Mouse (Mus musculus) stomach, embryonic 15.5 days (tissue): Measurements from ENCODE around the gene Eif3d. TPM values are rescaled to one million over a fixed set of nuclear protein-coding genes. Genes with fewer than 3 reads are reported as not detected.

Experiments used
- ATAC-seq: fragments of 200-750 bp; cut with Nextera tagmentation; 2 replicates; pipeline ENCODE4 v1.8.0; 2017; ENCODE audit warnings: low read depth, moderate number of reproducible peaks, moderate TSS enrichment; ENCODE audit not compliant: insufficient read depth, low FRiP score
- H3K27ac ChIP-seq: fragments of 300-500 bp; sonication (generic); 2 replicates; pipeline ENCODE4 v1.5.1; 2015; ENCODE audit warnings: mild to moderate bottlenecking, inconsistent platforms
- H3K27me3 ChIP-seq: fragments of 300-500 bp; sonication (generic); replicated peaks from 2 replicates; pipeline ENCODE4 v1.6.1; 2015; ENCODE audit warnings: inconsistent platforms
- H3K36me3 ChIP-seq: fragments of 300-500 bp; sonication (generic); 2 replicates; pipeline ENCODE4 v1.6.1; 2015; ENCODE audit warnings: inconsistent platforms
- H3K4me1 ChIP-seq: fragments of 300-500 bp; sonication (generic); 2 replicates; pipeline ENCODE4 v1.6.1; 2015; ENCODE audit warnings: inconsistent platforms
- H3K4me2 ChIP-seq: fragments of 300-500 bp; sonication (generic); 2 replicates; pipeline ENCODE4 v1.6.1; 2015; ENCODE audit warnings: mild to moderate bottlenecking, inconsistent platforms
- H3K4me3 ChIP-seq: fragments of 300-500 bp; sonication (generic); replicated peaks from 2 replicates; pipeline ENCODE4 v1.5.1; 2015; ENCODE audit warnings: inconsistent platforms
- H3K9ac ChIP-seq: fragments of 300-500 bp; sonication (generic); 2 replicates; pipeline ENCODE4 v1.6.1; 2015; ENCODE audit warnings: inconsistent platforms
- H3K9me3 ChIP-seq: fragments of 300-500 bp; sonication (generic); 2 replicates; pipeline ENCODE4 v1.6.1; 2016; ENCODE audit warnings: inconsistent platforms
- WGBS: fragments of 180-500 bp; shearing (Covaris S2); methylation state at CpG from one replicate; pipeline ENCODE4 v1.1.7; 2015; 5-methylcytosine and 5-hydroxymethylcytosine counted together
- polyA plus RNA-seq: library from polyadenylated mRNA; unstranded; fragments of >200 nt; fragmentation: Nextera tagmentation; extraction: Ambion mirVana; gene quantifications from 2 replicates; pipeline ENCODE4 v1.2.1, GENCODE M21; 2015

Gene Eif3d
- polyA plus RNA-seq, 1 experiment from 2014 or later, result 193 TPM

DNA sequence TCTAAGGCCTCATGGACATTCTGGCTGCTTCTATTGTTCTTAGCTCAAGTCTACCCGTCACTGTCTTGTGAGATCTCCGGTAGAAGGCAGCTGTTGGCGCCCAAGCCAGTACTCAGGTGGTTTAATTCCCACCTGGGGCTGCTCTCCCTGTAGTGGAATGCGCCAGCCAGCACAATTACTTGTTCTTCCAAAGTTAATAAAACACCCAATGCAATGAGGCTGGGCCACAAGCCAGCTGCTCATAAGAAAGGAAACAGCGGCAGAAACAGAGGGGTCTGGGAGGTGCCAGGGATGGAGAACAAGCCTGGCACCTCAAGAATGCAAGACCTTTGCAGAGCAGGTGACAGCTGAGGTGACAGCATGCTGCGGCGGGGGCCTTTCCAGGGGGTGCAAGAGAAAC lies 21.6 kb downstream of the Eif3d start:
- H3K4me2 ChIP-seq, result no peak overlapping the region
- H3K27ac ChIP-seq, result no peak overlapping the region
- ATAC-seq, result no peak
- H3K36me3 ChIP-seq, result no peaks in the 10 kb centered on the region
- no peaks in the 10 kb centered on the region for H3K4me1 ChIP-seq
- no peaks in the 10 kb centered on the region for H3K9me3 ChIP-seq
- H3K27me3 ChIP-seq, result no peaks in the 10 kb centered on the region
- H3K4me3 ChIP-seq, result no peak overlapping the region
- WGBS, result 87% methylated on average over 7 of the region's 7 CpGs
- H3K9ac ChIP-seq, result no peak overlapping the region

DNA sequence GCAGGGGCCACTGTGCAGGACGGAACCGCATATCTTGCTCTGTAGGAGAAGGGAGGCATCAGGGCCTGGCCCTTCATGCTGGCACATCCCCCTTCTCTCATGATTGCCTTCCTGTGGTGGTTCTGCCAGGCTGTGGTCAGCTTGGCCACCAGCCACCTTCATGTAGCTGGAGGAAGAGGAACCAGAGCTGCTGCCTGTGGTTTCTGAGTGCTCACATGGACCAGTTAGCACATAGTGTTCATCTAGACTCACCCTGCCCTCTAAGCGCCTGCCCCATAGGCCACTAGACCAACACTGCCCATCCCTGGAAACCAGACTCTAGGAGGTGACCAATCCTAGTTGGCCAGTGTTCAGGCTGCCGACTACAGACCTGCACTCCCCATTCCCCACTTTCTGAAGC lies 24.9 kb downstream of the Eif3d start:
- no peaks in the 10 kb centered on the region for H3K4me1 ChIP-seq
- WGBS, result 73% methylated on average over 4 of the region's 4 CpGs
- ATAC-seq, result no peak
- no peak overlapping the region for H3K4me2 ChIP-seq
- H3K4me3 ChIP-seq, result no peak overlapping the region
- no peaks in the 10 kb centered on the region for H3K36me3 ChIP-seq
- H3K9ac ChIP-seq, result no peak overlapping the region
- no peaks in the 10 kb centered on the region for H3K27me3 ChIP-seq
- H3K27ac ChIP-seq, result no peak overlapping the region
- no peaks in the 10 kb centered on the region for H3K9me3 ChIP-seq

DNA sequence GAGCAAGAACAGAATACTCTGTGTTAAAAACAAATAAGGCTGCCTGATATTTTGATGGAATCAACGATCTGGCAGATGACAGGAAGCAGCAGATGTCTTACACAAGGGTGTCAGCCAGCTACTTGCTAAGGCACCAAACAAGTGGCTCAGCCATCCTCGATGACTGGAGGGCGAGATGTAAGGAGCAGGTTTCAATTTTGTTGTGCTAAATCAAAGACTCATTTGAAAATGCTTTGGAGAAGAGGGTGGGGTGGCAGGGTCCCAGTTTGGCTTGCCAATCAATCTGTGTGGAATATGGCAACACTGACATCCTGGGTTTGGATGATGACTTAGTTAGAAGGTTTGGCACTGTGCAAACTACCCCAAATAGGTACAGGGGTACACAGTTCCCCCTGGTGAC lies 29.1 kb downstream of the Eif3d start:
- ATAC-seq, result no peak
- Histone ChIP-seq H3K4me2 (no peak overlapping the region), H3K9ac (no peak overlapping the region), H3K4me3 (no peak overlapping the region), H3K4me1 (no peaks in the 10 kb centered on the region), H3K36me3 (no peaks in the 10 kb centered on the region), H3K27me3 (no peaks in the 10 kb centered on the region), H3K9me3 (no peaks in the 10 kb centered on the region), H3K27ac (no peak overlapping the region)
- 83% methylated on average over 3 of the region's 3 CpGs for WGBS

DNA sequence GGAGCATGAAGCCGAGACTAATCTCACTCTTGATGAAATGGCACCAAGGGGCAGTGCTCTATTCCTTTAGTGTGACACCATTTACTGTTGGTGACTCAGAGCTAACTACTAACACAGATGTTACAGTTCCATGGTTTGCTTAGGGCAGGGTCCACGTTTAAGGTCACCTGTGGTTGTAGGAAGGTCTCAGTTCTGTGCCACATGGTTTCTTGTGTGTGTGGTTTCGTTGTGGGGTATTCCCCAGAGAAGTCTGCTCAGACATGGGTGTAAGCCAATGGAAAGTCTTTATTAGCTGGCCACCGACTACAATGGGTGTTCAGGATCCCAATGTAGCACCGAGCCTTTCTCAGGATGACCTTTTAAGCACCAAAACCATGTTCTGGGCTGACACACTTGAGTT lies 32.1 kb downstream of the Eif3d start:
- 75% methylated on average over 5 of the region's 5 CpGs for WGBS
- no peak overlapping the region for H3K27ac ChIP-seq
- peaks cover 9% of the 10 kb centered on the region; the same call in 1 of the 2 replicates for H3K4me1 ChIP-seq
- H3K36me3 ChIP-seq, result no peaks in the 10 kb centered on the region
- no peak overlapping the region for H3K9ac ChIP-seq
- H3K4me2 ChIP-seq, result no peak overlapping the region
- no peak overlapping the region for H3K4me3 ChIP-seq
- ATAC-seq, result no peak
- H3K9me3 ChIP-seq, result no peaks in the 10 kb centered on the region
- H3K27me3 ChIP-seq, result 0 out of 2 replicates have a peak, but pooled peaks cover 4% of the 10 kb centered on the region

DNA sequence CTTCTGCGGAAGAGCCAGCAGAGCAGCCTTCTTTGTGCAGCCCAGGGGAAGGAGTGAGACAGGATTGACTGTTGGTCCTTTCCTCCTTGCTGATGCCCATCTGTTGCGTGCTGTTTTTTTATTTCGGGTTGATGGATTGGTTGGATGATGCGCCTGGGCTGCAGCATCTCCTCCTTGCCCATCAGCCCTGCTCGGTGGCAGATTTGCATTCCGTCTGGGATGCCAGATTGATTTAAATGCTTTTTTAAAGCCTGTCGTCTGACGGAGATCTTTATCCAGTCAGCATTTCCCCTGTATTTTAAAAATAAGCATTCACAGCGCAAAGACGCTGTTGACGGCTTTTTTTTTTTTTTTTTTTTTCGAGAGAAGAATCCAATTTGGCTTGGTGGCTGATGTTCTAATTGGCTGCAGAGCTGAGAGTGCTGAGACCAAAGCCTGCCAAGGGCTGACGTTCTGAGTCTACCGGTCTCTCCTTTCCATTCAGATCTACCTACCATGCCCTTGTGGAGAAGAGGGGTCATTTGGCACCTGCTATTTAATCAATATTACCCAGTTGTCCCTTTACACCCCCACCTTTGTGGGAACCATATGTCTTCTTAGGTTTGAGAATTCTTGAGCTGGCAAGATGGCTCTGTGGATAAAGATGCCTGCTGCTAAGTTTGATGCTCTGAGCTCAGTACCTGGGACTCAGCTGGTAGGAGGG lies 34.8 kb downstream of the Eif3d start:
- H3K9me3 ChIP-seq, result no peaks in the 10 kb centered on the region
- H3K27me3 ChIP-seq, result 0 out of 2 replicates have a peak, but pooled peaks cover 4% of the 10 kb centered on the region
- no peak overlapping the region for H3K4me3 ChIP-seq
- 74% methylated on average over 14 of the region's 14 CpGs for WGBS
- peaks cover 11% of the 10 kb centered on the region; the same call in 1 of the 2 replicates for H3K4me1 ChIP-seq
- no peaks in the 10 kb centered on the region for H3K36me3 ChIP-seq
- no peak overlapping the region for H3K9ac ChIP-seq
- H3K27ac ChIP-seq, result no peak overlapping the region
- no peak for ATAC-seq
- H3K4me2 ChIP-seq, result no peak overlapping the region

DNA sequence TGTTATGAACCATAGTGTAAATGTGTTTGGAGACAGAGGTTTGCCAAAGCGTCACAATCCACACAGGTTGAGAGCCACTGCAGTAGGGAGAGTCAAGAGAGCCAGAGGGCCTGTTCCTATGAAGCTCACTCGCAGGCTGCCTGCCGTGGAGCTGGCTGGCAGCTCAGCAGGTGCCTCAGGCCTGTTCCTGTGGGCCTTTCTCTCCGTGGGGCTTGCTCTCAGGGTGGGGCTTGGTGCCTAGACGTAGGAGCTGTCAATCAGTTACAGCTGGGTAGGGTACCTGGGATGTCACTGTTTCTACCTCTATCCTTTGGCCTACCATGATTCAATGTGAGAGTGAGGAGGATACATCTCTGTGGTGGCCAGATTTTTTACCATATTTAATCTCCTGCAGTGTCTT lies 35.6 kb downstream of the Eif3d start:
- Histone ChIP-seq H3K9ac (no peak overlapping the region), H3K36me3 (no peaks in the 10 kb centered on the region), H3K4me2 (no peak overlapping the region), H3K4me3 (no peak overlapping the region), H3K27me3 (0 out of 2 replicates have a peak, but pooled peaks cover 4% of the 10 kb centered on the region), H3K9me3 (no peaks in the 10 kb centered on the region), H3K27ac (no peak overlapping the region), H3K4me1 (peaks cover 11% of the 10 kb centered on the region; the same call in 1 of the 2 replicates)
- no peak for ATAC-seq
- 63% methylated on average over 5 of the region's 5 CpGs for WGBS

DNA sequence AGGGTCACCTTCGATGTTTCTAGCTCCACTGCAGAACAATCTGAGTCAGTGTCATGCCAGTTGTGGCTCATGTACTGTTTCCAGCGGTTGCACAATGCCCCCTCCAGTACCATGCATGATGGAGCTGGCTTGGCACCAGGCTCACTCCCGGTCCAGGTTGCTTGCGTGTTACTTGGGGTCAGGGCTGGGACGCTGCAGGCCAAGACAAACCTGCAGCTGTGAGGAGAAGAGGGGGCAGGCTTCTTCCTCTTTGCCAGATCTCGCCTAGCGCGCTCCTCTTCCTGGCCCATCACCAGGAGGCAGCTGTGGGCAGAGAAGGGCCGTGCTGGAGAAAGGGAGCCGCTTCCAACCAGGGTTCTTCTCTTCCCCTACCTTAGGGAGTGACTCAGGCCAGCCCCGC lies 36.3 kb downstream of the Eif3d start:
- no peak overlapping the region for H3K4me3 ChIP-seq
- no peak overlapping the region for H3K4me2 ChIP-seq
- H3K27me3 ChIP-seq, result 0 out of 2 replicates have a peak, but pooled peaks cover 4% of the 10 kb centered on the region
- no peaks in the 10 kb centered on the region for H3K9me3 ChIP-seq
- H3K27ac ChIP-seq, result no peak overlapping the region
- H3K36me3 ChIP-seq, result no peaks in the 10 kb centered on the region
- peaks cover 11% of the 10 kb centered on the region for H3K4me1 ChIP-seq
- no peak for ATAC-seq
- H3K9ac ChIP-seq, result no peak overlapping the region
- WGBS, result 71% methylated on average over 11 of the region's 11 CpGs

DNA sequence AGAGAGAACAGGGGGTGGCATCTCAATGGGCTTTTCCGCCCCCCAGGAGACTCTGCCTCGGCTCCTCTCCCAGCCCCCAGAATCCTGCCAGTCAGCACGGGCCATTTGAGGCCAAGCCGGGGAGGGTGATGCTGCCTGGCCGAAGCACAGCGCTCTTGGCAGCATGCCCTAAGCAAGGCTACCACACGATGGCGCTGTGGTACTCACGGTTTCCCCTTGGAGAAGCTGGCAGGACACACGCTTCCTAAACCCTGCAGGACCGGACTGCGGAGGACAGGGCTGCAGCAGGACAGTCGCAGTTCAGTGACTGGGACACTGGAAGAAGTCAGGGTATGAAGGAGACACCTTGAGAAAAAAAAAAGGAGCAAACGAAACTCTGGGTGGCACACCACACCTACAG lies 36.8 kb downstream of the Eif3d start:
- ATAC-seq, result peak; percentile 30
- no peak overlapping the region for H3K27ac ChIP-seq
- H3K9ac ChIP-seq, result no peak overlapping the region
- H3K4me3 ChIP-seq, result no peak overlapping the region
- H3K4me2 ChIP-seq, result peak overlapping the region; percentile 41
- peaks cover 11% of the 10 kb centered on the region for H3K4me1 ChIP-seq
- H3K27me3 ChIP-seq, result 0 out of 2 replicates have a peak, but pooled peaks cover 4% of the 10 kb centered on the region
- 2% methylated on average over 14 of the region's 14 CpGs for WGBS
- H3K36me3 ChIP-seq, result no peaks in the 10 kb centered on the region
- H3K9me3 ChIP-seq, result no peaks in the 10 kb centered on the region

DNA sequence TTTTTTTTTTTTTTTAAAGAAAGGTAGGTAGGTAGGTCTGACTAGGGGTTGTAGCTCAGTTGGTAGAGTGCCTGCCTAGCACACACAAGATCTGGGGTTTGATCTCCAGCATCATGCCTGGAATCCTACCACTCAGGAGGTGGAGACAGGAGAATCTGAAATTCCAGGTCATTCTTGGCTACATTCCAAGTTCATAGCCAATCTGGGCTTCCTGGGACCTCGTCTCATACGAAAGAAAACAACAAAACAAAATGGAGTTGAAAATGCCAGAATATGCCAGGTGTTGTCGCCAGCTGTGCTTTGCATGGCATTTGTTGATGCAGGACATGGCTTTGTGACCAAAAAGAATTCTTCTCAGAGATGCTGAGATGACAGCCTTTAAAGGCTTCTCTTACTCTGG lies 37.4 kb downstream of the Eif3d start:
- Histone ChIP-seq H3K4me3 (no peak overlapping the region), H3K9ac (no peak overlapping the region), H3K4me2 (no peak overlapping the region), H3K9me3 (no peaks in the 10 kb centered on the region), H3K4me1 (peaks cover 11% of the 10 kb centered on the region), H3K27me3 (0 out of 2 replicates have a peak, but pooled peaks cover 4% of the 10 kb centered on the region), H3K36me3 (no peaks in the 10 kb centered on the region), H3K27ac (no peak overlapping the region)
- WGBS, result 58% methylated on average over 3 of the region's 3 CpGs
- no peak for ATAC-seq

DNA sequence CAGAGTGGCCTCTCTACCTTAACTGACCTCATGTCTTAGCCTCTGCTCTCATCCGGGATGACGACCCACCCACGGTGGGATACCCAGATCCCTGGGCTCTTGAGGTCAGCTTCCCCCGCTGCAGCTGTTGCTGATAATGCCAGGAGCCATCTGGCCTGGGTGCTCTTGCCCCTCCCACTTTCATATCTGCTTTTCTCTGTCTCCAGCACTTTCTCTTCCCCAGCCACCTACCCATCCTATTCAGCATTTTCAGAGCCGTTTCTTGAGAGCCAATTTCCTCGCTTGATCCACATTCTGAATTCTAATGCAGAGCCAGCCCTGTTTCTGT lies 39.0 kb downstream of the Eif3d start:
- Histone ChIP-seq H3K4me3 (no peak overlapping the region), H3K9ac (no peak overlapping the region), H3K4me1 (peaks cover 17% of the 10 kb centered on the region), H3K27ac (no peak overlapping the region), H3K36me3 (peaks cover 3% of the 10 kb centered on the region; the same call in 1 of the 2 replicates), H3K27me3 (0 out of 2 replicates have a peak, but pooled peaks cover 4% of the 10 kb centered on the region), H3K9me3 (no peaks in the 10 kb centered on the region), H3K4me2 (no peak overlapping the region)
- ATAC-seq, result no peak
- WGBS, result 60% methylated on average over 6 of the region's 6 CpGs

DNA sequence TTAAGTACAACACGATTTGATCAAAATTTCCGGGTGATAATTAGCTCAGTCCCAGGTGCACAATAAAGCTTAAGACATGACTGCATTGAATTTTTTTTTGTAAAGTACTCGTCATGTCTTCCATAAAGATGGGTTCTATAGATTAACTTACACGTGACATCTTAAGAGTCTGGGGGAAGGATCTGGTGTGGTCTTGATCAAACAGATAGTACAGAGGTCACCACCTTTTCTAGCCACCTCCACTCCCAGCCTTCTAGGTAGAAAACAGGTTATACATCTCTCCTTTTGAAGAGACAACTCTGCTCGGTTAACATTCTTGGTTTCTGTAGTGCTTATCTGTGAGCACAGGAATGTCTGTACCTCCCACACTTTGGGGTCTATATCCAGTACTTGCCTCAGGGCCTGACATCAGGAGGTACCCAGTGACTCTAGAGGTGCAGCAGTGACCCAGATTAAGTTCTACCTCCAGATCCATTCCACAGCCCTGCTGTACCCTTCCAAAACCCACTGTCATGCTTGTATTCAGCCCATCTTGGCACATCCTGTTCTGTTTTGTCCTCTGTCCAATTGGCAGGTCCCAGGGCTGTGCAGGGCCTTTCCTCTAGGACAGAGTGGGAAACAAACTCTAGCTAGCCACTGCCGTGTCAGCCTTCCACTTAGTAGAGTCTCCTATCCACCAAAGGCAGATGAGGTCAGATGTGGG lies 39.5 kb downstream of the Eif3d start:
- Histone ChIP-seq H3K4me1 (peaks cover 17% of the 10 kb centered on the region), H3K27ac (no peak overlapping the region), H3K27me3 (0 out of 2 replicates have a peak, but pooled peaks cover 4% of the 10 kb centered on the region), H3K9ac (no peak overlapping the region), H3K9me3 (no peaks in the 10 kb centered on the region), H3K4me3 (no peak overlapping the region), H3K36me3 (peaks cover 8% of the 10 kb centered on the region; the same call in 1 of the 2 replicates), H3K4me2 (no peak overlapping the region)
- WGBS, result 71% methylated on average over 6 of the region's 6 CpGs
- ATAC-seq, result no peak

DNA sequence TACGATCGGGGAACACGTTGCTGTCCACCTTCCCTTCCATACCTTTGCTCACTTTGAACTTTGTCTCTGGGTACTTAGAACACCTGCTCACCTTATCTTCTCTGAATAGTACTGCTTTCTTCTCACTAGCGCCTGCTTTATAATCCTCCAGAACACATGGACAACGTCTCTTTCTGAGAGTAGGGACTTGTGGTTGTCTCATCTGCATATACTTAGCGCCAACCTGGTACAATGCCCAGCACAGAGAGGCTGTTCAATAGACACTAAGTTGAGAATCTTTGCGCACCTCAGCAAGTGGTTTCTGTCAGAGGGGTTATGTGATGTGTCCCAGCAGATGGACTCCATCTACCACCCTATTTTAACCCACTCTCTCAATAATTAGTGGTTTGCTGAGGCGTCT lies 40.8 kb downstream of the Eif3d start:
- peaks cover 11% of the 10 kb centered on the region for H3K36me3 ChIP-seq
- H3K4me2 ChIP-seq, result peak overlapping the region; percentile 59
- no peak for ATAC-seq
- H3K9ac ChIP-seq, result peak overlapping the region; percentile 4; the same call in 1 of the 2 replicates
- H3K27ac ChIP-seq, result no peak overlapping the region
- WGBS, result 48% methylated on average over 8 of the region's 8 CpGs
- H3K4me3 ChIP-seq, result peak overlapping the region; percentile 90
- H3K4me1 ChIP-seq, result peaks cover 17% of the 10 kb centered on the region
- H3K9me3 ChIP-seq, result no peaks in the 10 kb centered on the region
- 0 out of 2 replicates have a peak, but pooled peaks cover 4% of the 10 kb centered on the region for H3K27me3 ChIP-seq
